Mouse (Mus musculus): Measurements from ENCODE around the gene Vmn2r60. TPM values are rescaled to one million over a fixed set of nuclear protein-coding genes. Genes with fewer than 3 reads are reported as not detected.
"Not testable (repeated sequence)": the region's sequence is repeated elsewhere in the genome, so short reads cannot be mapped to it uniquely, and the experiment has no call there.

Gene Vmn2r60
- not detected in 2 replicates for polyA plus RNA-seq (2012; rRNA removed)

DNA sequence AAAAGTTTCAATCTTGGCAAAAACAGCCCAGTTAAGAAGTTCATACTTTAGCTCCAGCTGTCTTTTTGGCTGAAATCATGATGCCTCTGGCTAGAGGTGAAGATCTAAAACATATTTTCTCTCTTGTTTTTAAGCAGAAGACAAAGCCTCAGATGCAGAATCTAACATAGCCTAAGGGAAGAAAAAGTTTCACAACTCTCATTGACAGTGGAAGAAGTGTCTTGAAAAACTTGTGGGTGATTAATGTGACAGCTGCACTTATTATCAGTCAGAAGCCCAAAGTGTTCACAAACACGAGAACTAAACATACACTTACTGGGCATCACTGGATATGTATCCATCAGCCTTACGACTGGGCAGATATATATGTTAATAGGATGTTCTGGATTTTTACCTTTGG lies at the start of gene Vmn2r60:
Gene Vmn2r60, plus strand, starts transcription at position 301 of the 400 bp plus-strand sequence.
- H3K4me3 ChIP-seq (ENCODE audit: control insufficient read depth, insufficient read depth, low read length): no peak within 1 kb of the TSS
- TF ChIP-seq POLR2A (IDR thresholded peaks at IDR 0.05; ENCODE audit: control insufficient read depth, extremely low read depth, insufficient read depth, low read length, poor library complexity): no peak
- TF ChIP-seq CTCF (IDR thresholded peaks at IDR 0.05; ENCODE audit: borderline replicate concordance, control insufficient read depth, extremely low read depth, insufficient read depth, low read length, poor library complexity): no peak
- no peak within 1 kb of the TSS for H3K27ac ChIP-seq (ENCODE audit: control insufficient read depth, insufficient read depth, low read length)
- no peak for DNase-seq
- no peaks in the 10 kb centered on the region for H3K27me3 ChIP-seq (ENCODE audit: control insufficient read depth, insufficient read depth, low read length)
- WGBS: 88% methylated on average over 2 of the region's 2 CpGs
- H3K4me1 ChIP-seq (replicated peaks; ENCODE audit: control insufficient read depth, insufficient read depth, low read length): no peaks in the 10 kb centered on the region
- no peaks in the 10 kb centered on the region for H3K36me3 ChIP-seq (ENCODE audit: control insufficient read depth, insufficient read depth, low read length)

DNA sequence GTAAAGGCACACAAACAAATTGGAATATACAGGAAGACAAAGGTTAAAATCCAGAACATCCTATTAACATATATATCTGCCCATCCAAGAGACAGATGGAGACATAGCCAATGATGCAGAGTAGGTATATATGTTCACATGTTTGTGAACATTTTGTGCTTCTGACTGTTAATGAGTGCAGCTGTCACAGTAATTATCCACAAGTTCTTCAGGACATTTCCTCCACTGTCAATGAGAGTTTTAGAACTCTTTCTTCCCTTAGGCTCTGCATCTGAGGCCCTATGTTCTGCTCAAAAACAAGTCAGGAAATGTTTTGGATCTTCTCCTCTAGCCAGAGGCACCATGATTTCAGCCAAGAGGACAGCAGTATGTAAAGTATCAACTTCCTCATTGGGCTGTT lies 48.6 kb upstream of the Vmn2r60 start, which contains the start of gene Vmn2r59:
Gene Vmn2r59, minus strand, starts transcription at position 101 of the 400 bp plus-strand sequence.
- DNase-seq: no peak
- Histone ChIP-seq H3K4me1 (replicated peaks; ENCODE audit: control insufficient read depth, insufficient read depth, low read length) (no peaks in the 10 kb centered on the region), H3K36me3 (ENCODE audit: control insufficient read depth, insufficient read depth, low read length) (no peaks in the 10 kb centered on the region), H3K4me3 (ENCODE audit: control insufficient read depth, insufficient read depth, low read length) (no peak within 1 kb of the TSS), H3K27ac (ENCODE audit: control insufficient read depth, insufficient read depth, low read length) (no peak within 1 kb of the TSS), H3K27me3 (ENCODE audit: control insufficient read depth, insufficient read depth, low read length) (no peaks in the 10 kb centered on the region)
- no peak for TF ChIP-seq CTCF (IDR thresholded peaks at IDR 0.05; ENCODE audit: borderline replicate concordance, control insufficient read depth, extremely low read depth, insufficient read depth, low read length, poor library complexity)

DNA sequence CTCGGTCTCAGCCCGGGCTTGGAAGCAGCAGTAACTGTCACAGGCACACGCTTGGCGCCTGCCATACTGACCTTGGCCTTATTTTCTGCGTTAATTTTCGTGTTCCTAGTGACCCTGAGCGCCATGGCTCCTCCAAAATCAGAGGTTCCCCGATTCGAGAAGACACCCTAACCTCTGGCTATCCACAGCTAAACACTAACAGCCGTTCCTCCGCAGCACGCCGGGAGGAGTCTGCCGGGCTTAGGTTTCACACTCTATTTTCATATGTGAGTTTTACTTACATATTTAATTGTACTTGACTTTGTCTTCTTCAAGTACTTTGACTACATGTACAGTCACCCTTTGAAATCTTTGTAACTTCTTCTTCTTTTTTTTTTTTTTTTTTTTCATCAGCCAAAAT lies 509 bp upstream of the Vmn2r60 start:
- 80% methylated on average over 14 of the region's 14 CpGs for WGBS
- H3K4me3 ChIP-seq (ENCODE audit: control insufficient read depth, insufficient read depth, low read length); H3K27me3 ChIP-seq (ENCODE audit: control insufficient read depth, insufficient read depth, low read length); H3K27ac ChIP-seq (ENCODE audit: control insufficient read depth, insufficient read depth, low read length); DNase-seq; H3K36me3 ChIP-seq (ENCODE audit: control insufficient read depth, insufficient read depth, low read length); H3K4me1 ChIP-seq (replicated peaks; ENCODE audit: control insufficient read depth, insufficient read depth, low read length): not testable (repeated sequence)

Other genes with a start within 250 kb of the Vmn2r60 start
- gene Vmn2r58, start 235.1 kb upstream of the Vmn2r60 start, polyA plus RNA-seq (2012; rRNA removed): not detected in 2 replicates
- not detected in 2 replicates for gene Vmn2r59, start 48.7 kb upstream of the Vmn2r60 start, polyA plus RNA-seq (2012; rRNA removed)
- gene Vmn2r61, start 152.3 kb downstream of the Vmn2r60 start, polyA plus RNA-seq (2012; rRNA removed): not detected in 2 replicates

Measured in thymus, adult 2 months (tissue).